Mouse (Mus musculus) gastrocnemius, adult 8-10 months (tissue): Measurements from ENCODE around the gene Nav1. TPM values are rescaled to one million over a fixed set of nuclear protein-coding genes. Genes with fewer than 3 reads are reported as not detected.

Experiments
- DNase-seq, 2 experiments: peaks; one replicate each; pipeline ENCODE4 v3.0.0; 2022; ENCODE audit warnings: low spot score in 2 of 2
- total RNA-seq, 4 experiments: library from RNA; stranded (reverse); gene quantifications; 2 replicates each; pipeline ENCODE4 v1.2.4; 2022

Nav1 gene
- total RNA-seq, 4 experiments from 2014 or later: 4.3 to 8.4 (median 6.8) TPM

DNA sequence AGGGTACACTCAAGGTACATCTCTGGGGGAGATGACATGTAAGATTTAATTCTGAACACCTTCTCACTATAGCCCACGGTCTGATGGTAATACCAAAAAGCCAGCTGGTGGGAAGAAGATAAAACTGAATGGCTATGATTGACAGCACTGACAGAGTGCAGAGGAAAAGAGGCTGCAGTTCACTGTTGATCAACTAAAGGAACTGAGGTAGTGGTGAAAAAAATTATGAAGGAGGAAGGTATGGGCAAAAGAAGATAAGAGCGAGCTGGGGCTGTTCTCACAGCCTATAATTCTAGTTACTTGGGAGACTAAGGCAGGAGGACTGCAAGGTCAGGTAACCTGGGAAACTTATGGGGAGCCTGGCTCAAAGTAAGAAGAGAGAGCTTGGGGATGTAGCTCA lies 155.7 kb downstream of the Nav1 start:
- no peak for DNase-seq

DNA sequence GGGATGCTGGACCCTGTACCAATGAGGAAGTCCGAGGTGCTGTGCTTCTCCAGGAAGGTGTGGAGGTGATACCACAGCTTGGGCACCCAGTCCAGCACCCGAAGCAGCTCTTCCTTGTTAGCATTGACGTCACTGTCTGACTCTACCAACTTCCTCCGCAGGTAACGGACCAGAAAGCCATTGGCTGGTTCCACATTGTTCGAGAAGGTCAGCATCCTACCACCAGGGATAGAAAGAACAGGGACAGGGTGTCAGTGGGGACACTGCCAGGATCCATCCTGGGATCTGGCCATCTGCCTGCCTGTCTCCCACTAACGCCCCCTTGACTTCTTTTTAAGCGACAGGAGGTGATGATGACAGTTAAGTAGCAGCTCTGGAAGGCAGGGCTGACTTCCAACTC lies 157.2 kb downstream of the Nav1 start:
- no peak for DNase-seq

- DNase-seq: no peak
Measured at GRCm38 (mm10) chr1:135448940-135449339, 158.2 kb downstream of the Nav1 start.

DNA sequence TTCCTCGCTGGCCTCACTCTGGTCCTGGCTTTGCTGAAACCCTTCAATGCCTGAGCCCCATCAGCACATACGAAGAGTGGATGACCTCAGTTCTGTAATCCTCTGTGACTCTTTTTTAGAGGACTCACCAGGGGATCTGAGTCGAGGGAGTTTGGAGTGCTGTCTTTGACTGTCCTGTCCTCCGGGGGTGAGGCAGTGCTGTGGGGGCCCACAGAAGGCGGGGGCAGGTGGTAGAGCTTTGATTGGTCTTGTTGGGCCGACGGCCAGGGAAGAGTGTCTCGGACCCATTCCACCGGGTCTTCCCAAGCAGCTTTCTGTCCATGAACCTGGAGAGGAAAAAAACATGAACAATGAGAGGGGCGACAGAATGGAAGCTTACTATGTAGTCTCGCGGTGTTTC lies 163.6 kb downstream of the Nav1 start:
- DNase-seq: no peak

GRCm38 (mm10) chr1:135441861-135442260 lies 165.2 kb downstream of the Nav1 start:
- DNase-seq: no peak

DNA sequence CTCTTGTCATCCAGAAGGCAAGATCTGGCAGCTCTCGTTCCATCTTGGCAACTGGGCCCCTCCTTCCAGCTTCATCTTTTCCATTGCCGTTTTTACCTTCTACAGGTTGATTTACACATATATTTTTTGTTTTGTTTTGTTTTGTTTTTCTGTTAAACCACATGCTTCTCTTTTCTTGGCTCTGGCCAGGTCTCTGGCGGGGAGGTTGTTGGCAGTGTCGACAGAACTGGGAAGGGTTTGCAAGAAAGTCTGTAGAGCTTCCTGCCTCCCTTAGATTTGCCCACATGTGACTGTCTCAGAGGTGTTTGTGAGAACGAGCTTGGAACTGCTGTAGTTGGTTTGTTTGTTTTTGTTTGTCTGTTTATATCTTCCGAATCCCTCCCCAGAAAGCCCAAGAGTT lies 166.1 kb downstream of the Nav1 start:
- no peak for DNase-seq

DNA sequence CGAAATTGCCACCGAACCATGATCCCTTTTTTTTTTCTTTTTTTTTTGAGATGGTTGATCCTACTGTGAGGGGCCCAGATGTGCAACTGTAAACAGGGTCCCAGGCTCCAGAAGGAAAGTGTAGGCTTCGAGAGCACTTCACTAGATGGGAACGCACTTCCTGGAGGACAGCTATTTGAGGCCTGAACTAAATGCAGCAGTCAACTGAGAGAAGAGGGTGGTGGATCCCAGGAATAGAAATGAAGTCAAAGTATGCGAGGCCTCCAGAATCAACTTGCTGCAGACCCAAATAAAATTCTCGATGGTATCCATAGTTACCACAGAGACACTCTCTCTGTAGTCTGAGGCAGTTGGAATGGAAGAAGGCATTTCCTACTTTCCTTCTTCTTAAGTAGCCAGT lies 168.3 kb downstream of the Nav1 start:
- no peak for DNase-seq

DNA sequence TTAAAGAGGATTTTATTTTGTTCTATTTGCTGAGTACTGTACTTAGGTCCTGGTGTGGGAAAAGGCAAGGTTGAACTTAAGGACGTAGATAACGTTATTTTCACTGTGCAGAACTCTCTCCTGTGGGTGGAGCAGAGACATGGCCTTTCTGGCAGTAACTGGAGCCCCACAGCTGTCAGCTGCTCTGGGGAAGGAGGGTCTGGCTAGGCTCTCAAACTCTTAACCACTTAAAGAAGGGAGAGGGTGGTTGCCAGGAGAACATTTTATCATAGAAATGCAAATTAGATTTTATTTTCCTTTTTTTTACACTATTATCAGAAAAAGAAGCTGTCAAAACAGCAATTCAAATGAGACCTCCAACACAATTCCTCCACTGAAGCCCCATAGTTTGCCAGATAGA lies 171.3 kb downstream of the Nav1 start:
- peak in 1 of 2 experiments; percentile 25 for DNase-seq

DNA sequence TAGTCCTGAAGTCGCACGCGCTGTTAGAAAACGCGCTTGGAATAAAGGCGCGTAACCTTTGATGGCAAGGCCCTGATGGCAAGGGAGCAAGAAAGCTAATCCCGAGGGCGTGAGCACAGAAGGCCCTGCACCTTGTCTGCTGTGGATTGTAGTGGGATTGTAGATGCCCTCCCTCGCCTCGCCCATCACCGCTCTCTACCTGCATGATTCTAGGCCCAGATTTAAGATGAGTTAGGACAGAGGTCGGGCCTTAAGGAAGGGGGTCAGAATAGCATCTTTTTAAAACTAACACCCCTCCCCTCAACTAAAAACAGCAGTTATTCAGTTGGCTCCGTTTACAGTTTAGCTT lies 176.5 kb downstream of the Nav1 start:
- no peak for DNase-seq

DNA sequence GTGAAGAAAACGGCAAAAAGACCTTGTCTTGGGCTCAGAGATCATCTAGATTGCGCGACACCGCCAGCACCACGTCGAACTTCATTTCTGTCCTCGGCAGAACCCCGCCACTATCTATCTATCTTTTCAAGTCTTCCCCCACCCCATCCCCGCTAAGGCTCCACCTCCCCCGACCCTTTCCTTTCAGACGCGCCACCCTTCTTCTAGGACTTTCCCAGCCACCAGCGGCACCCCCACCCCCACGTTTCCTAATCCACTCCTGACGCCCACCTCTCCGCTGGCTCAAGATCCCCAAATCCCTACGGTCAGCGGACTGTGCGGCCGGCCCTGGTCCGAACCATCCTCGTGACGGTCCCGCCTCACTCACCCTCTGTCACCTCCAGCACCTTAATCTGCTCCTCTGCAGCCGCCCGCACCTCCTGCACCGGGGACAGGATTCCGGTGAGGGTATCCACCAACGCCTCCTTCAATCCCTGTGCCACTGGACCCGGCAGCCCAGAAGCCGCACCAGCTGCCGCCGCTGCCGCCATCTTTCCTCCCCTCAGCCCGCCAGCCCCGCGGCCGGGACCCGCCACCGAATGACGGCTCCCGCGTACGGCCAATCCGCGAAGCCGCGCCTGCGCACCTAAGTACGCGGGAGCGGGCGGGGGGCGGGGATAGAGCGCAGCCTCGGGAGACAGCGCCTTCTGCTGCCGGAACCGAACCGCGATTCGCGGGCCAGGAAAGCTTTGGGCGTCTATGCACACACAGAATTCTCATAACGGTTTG lies 177.0 kb downstream of the Nav1 start, which contains the start of gene Ipo9:
Ipo9 (minus strand) TSS at position 599 of the 768 bp plus-strand sequence.
- peak; percentile 86 to 88 for DNase-seq

DNA sequence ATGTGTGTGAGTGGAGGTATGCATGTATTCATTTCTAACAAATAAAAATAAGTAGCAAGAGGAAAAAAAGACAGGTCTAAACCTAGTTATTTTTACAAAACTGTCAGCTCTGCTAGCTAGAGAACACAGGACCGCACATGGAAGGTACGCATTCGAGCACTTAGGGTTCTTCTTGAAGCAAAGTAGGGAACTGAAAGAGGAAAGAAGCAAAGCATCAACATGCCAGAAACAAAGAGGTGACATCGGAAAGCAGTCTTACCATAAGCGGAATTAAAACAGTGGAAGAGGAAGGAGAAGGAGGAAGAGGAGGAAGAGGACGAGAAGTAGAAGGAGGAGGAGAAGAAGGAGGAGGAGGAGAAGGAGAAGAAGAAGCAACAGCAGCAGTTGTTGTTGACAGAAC lies 179.7 kb downstream of the Nav1 start:
- no peak for DNase-seq

GRCm38 (mm10) chr1:135426645-135427044 lies 180.4 kb downstream of the Nav1 start:
- DNase-seq: no peak

DNA sequence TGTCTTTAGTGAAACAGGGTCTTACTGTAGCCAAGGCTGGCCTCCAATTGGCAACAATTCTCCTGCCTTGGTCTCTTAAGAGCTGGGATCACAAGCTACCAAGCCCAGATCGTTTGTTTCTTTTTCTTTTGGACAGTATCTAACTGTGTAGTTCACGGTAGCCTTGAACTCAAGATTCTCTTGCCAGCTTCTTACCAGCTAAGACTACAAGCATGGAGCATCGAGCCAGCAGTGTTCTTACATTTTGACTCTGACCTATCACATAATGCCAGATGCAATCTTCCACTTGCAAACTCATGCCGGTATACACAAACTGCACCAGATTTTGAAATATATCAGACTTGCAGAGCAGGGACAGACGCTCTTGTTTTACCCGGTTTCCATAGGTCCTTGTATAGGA lies 184.3 kb downstream of the Nav1 start:
- no peak for DNase-seq

DNA sequence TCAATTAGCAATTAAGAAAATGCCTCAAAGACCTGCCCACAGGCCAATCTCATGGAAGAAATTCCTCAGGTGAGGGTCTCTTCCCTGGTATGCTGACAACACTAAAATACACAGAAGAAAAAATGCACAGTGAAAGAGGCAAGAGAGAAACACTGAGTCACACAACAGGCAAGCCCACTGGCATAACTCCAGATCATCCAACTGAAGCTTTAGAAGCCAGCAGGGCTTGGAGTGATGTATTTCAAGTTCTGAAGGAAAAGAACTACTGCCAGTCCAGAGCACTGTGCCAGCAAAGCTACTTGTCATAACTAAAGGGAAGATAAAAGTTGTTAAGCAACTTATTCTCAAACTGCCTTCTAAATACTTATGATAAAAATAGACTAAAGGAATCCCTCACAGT lies 193.1 kb downstream of the Nav1 start:
- DNase-seq: no peak

- no peak for DNase-seq
Measured at GRCm38 (mm10) chr1:135412130-135412529, 195.0 kb downstream of the Nav1 start.

GRCm38 (mm10) chr1:135410967-135411366 lies 196.1 kb downstream of the Nav1 start:
- peak; percentile 59 to 73 for DNase-seq

GRCm38 (mm10) chr1:135408973-135409372 lies 198.1 kb downstream of the Nav1 start:
- DNase-seq: no peak

- DNase-seq: no peak
Measured at GRCm38 (mm10) chr1:135405356-135405755, 201.7 kb downstream of the Nav1 start.

GRCm38 (mm10) chr1:135401452-135402110 lies 205.5 kb downstream of the Nav1 start:
- DNase-seq: no peak

GRCm38 (mm10) chr1:135399466-135399865 lies 207.6 kb downstream of the Nav1 start:
- DNase-seq: no peak

DNA sequence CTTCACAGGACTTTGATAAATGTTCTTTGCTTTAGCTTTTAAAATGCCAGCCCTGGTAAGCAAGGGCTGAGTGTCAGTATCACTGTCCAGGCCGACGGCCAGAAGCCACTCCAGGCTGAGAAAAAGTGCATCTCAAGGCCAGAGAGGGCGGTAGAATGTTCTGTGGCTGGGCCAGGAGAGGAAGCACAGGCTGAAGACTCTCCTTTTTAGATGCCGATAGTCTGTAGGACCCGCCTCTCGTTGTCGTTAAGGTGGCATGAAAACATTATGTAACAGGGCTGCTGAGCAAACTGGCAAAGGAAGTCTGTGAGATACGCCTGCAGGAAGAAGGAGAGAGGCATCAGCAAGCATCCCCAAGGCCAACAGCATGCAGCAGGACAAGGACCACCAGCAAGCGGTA lies 221.9 kb downstream of the Nav1 start:
- DNase-seq: no peak
